Mouse (Mus musculus): ENCODE measurements around the gene Ptpdc1.

Gene Ptpdc1

DNA sequence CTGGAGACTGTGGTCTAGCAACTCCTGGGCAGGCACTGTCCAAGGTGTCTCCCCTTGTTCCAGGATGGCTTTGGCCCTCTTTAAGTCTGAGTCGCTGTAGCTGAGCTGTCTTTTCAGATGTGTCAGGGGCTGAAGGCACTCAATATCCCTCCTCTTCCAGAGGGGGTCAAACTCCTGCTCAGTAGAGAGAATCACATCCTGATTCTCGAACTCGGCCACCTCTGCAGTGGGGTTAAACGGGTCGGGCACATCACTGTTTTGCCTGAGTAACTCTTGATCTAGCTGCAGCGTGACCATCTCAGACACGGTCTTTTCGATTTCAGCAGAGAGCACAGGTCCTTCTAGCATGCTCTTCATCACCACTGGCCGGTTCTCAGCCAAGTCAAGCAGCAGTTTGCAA lies 39.0 kb downstream of the Ptpdc1 start:
- DNase-seq (ENCODE audit: low read depth, low spot score) = peak; percentile 9

DNA sequence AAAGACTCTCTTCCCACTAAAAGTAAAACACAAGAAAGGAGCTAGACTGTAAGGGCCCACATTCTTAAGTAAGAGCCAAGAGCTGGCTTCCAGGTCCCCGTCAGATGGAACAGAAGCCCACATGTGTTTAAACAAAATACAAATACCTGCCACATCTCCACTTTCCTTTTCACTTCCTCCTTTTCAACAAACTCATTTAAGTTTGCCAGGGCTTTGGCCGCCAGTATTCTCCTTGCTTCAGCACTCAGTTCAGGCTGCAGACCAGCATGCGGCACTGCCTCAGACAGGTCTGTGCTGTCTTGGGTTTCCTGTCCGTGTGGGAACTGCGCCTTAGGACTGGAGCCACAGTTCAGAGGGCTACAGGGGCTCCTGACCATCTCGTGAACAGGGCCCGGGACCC lies 39.7 kb downstream of the Ptpdc1 start:
- peak; percentile 21 for DNase-seq (ENCODE audit: low read depth, low spot score)

DNA sequence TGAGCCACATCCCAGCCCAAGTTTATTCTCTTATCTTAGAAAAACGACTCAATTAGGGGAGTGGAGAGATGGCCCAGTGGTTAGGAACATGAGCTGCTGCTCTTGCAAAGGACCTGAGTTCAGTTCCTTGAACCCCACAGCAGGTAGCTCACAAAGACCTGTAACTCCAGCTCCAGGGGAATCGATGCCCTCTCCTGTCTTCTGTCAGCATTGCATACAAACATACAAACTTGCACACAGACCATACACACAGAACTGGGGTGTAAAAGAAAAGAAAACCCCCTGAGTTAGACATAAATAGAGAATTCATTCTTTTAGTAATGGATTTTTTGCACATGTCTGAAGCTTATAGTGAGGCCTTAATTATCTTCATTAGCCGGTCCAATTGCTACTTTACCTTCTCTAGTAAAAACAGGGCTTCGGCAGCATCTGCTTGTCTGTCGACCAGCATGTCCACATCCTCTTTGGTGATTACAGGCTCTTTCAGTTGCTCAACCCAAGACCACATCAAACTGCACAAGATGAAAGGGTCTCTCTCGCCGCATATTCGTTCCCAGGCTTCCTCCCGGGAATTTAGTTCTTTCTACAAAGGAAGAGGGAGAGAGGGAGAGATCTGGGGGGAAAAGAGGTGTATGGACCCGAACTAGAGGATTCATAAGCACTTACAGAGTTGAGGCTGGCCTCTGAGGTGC lies 42.6 kb downstream of the Ptpdc1 start:
- peak; percentile 19 for DNase-seq (ENCODE audit: low read depth, low spot score)

DNA sequence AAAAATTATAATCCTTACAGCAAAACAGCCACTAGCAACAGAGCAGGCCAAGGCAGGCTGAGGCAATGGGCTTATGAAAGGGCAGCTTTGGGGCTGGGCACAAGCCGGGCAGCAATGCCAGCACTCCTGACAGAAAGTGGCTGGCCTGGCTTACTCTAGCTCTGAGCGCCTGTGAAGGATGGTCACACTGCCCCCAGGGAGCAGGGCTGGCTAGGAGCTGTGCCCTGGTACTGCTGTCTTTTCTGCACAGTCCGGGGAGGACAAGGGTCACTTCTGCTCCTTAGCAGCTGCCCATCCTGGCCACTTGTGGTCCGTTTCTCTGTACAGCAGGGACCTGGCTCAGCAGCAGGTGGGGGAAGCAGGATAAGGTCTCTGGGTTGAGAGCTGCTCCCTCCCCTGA lies 46.8 kb downstream of the Ptpdc1 start:
- DNase-seq (ENCODE audit: low read depth, low spot score) = no peak

GRCm38 (mm10) chr13:48577836-48578235 lies 47.6 kb downstream of the Ptpdc1 start:
- no peak for DNase-seq (ENCODE audit: low read depth, low spot score)

DNA sequence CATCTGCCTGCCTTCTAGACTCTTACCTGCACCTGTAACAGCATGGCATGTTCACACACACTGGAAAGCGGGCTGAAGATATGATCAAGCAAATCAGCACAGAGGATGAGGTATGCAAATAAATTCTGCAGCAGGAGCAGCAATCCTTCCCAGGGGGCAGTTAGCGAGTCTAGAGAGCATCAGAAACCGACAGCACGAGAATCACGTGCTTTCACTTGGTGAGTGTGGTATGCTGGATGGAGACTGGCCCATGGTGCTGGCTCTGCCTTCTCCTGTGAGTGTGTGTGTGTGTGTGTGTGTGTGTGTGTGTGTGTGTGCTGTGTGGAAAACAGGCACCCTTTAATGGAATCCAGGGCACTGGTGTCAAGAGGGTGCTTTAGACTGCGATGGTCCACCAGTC lies 48.5 kb downstream of the Ptpdc1 start:
- DNase-seq (ENCODE audit: low read depth, low spot score) = no peak

DNA sequence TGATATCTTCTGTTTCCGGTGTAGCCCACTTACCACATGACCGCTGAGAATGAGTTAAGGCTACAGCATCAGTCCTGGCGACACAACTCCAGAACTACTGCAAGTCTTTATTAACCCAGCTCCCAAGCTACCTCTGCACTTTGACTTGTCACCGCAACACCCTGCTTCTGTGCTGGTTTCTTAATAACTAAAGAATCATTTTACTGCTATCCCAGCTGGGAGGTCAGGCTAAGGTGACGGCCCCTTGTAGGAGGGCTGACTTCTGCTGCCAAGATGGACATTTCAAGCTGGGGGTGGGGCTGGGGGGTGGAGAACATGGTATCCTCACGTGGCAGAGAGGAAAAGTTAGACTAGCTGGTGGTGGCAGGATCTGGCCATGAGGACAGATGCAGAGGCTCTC lies 50.7 kb downstream of the Ptpdc1 start:
- DNase-seq (ENCODE audit: low read depth, low spot score) = no peak

DNA sequence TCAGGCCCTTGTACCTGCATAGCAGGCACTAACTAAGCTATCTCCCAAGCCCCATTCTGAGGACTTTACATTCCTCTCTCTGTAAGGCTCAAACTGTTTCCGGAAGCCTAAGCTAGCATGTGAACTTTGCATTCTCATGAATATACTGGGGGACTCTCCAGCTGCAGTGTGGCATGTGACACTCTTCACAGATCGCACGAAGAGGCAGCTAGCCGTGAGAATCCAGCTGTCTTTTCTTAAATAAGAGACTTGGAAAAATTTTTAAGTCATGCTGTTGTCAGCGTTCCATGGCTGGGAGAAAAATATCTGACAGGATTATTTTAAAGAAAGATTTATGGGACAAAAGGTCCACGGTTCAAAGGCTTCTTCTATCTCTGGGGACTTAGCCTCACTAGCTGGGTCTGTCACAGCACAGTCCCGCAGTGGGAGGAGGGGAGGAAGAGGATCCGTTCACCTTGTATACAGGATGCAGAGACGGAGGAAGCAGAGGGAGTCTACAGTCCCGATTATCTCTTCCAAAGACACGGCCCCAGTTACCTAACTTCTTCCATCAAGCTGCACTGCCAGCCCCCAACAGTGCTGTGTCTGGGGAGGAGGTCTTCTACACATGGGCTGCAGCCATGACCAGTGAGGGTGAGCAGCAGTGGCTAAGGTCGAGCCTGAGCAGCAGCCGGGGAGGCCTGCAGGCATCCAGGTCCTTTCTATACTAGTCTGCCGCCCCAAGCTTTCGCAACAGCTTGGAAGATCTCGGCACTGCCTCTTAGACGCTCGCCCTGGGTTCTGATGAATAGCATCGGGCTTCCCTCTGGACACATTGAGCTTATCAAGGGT lies 51.7 kb downstream of the Ptpdc1 start:
- DNase-seq (ENCODE audit: low read depth, low spot score) = no peak

- DNase-seq (ENCODE audit: low read depth, low spot score) = peak; percentile 37
These were observed 53.3 kb downstream of the Ptpdc1 start for GRCm38 (mm10) chr13:48572127-48572526.

- DNase-seq (ENCODE audit: low read depth, low spot score) = no peak
These were observed 54.2 kb downstream of the Ptpdc1 start for GRCm38 (mm10) chr13:48571298-48571697.

DNA sequence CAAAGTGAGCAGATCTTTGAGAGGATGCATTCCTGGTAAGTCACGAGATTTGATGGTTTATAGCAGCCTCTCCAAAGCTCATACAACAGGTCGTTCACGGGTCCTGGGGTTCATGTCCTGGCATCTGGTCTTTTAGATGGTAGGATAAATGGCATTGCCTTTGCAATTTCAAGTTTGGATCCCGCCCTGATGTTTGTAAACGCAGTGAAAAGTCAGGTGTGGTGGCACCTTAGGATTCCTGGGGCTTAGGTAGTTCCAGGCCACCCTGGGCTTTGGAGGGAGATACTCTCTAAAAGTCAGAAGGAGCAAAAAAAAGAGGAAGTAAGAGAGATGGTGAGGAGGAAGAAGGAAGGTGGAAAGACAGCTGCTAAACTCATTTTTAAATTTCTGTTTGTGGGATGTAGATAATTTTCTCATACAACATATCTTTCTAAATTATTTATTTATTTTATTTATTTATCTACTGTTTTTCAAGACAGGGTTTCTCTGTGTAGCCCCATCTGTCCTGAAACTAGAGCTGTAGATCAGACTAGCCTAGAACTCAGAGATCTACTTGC lies 55.8 kb downstream of the Ptpdc1 start:
- no peak for DNase-seq (ENCODE audit: low read depth, low spot score)

GRCm38 (mm10) chr13:48567646-48568045 lies 57.8 kb downstream of the Ptpdc1 start:
- DNase-seq (ENCODE audit: low read depth, low spot score) = no peak

DNA sequence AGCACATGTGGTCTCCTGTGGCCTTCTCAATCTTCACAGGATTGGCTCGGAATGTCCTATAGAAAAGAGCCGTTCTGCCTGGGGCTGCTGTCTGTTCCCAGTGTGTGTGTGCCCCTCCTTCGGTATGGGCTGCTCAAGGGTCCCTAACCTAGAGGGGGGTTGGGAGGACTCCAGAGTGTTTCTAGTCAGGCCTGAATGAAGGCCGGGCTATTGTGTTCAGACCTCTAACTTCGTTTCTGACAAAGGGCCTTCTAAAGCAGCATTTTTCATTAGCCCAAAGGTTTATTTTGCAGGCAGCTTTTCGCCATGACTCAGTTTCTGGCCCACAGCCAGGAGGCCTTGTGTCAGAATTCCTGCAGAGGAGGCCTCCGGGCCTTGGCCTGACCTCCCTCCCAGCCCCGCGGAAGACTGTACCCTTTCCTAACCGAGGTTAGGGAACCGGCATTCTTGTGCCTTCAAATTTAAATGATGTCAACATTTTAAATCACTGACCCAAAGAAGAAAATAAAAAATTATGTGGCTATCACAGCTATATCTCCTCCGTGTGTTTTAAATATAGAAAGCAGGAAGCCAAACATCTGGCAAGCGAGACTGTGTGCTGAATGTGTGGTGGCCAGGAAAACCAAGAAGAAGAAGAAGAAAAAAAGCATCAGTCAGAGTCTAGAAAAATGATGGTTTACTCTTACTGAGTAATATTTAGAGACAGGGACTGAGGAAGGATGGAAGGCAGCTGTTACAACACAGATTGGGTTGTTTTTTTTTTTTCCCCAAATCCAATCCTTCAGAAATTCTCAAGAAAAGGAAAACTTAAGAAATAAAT lies 59.1 kb downstream of the Ptpdc1 start:
- DNase-seq (ENCODE audit: low read depth, low spot score) = peak; percentile 30

- DNase-seq (ENCODE audit: low read depth, low spot score) = peak; percentile 75
These were observed 60.4 kb downstream of the Ptpdc1 start for GRCm38 (mm10) chr13:48564881-48565600.

DNA sequence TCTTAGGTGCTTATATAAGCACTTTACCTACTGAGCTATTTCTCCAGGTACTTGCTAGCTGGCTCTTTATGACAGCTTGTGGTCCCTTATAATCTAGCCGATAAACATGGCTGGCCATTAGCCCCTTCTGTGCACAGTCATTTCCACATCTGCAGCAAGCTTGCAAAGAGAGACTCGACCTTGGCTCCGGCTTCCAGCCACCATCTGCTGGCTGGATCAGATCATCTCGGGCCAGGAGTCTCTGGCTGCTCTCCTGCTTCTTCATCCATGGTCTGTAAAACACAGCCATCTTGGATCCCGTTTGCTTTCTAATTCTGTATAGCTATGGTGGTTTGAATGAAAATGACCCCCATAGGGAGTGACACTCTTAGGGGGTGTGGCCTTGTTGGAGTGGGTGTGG lies 63.1 kb downstream of the Ptpdc1 start:
- DNase-seq (ENCODE audit: low read depth, low spot score) = no peak

DNA sequence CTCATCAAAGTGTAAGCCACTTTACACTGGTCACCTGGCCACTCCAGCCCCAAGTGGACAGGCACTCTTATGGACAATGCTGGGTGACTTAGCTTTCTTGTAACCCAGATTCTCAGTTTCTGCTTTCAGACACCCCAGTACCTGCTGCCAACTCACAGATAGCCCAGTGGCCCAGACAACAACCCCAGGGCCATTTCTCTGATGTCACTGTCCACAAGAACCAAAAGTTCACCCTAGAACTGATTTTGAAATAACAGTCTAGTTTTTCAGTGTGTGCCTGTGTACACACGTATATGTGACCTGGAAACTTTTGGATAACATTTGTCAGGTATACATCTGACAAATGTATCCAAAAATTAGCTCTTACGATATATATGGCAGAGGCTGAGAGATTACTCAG lies 64.0 kb downstream of the Ptpdc1 start:
- DNase-seq (ENCODE audit: low read depth, low spot score) = no peak

GRCm38 (mm10) chr13:48555976-48556375 lies 69.5 kb downstream of the Ptpdc1 start:
- DNase-seq (ENCODE audit: low read depth, low spot score) = no peak

GRCm38 (mm10) chr13:48554552-48554951 lies 70.9 kb downstream of the Ptpdc1 start:
- no peak for DNase-seq (ENCODE audit: low read depth, low spot score)

DNA sequence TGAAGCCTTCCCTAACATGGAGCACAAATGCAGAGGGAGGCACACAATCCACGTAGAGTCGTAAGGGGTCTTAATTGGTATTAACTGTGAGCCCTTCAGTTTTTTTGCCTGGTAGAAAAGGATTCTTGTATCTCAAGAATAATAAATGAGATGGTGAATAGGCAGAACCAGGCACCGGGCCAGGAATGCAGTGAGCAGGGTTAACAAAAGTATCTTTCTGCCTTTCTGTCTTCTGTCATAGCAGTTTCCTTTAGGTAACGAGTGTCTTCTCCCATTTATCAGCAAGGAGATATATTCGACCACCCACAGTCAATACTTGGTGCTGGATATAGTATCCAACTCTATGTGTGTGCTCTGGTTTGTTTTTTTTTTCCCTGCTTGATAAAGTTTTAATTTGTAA lies 72.0 kb downstream of the Ptpdc1 start:
- DNase-seq (ENCODE audit: low read depth, low spot score) = no peak

DNA sequence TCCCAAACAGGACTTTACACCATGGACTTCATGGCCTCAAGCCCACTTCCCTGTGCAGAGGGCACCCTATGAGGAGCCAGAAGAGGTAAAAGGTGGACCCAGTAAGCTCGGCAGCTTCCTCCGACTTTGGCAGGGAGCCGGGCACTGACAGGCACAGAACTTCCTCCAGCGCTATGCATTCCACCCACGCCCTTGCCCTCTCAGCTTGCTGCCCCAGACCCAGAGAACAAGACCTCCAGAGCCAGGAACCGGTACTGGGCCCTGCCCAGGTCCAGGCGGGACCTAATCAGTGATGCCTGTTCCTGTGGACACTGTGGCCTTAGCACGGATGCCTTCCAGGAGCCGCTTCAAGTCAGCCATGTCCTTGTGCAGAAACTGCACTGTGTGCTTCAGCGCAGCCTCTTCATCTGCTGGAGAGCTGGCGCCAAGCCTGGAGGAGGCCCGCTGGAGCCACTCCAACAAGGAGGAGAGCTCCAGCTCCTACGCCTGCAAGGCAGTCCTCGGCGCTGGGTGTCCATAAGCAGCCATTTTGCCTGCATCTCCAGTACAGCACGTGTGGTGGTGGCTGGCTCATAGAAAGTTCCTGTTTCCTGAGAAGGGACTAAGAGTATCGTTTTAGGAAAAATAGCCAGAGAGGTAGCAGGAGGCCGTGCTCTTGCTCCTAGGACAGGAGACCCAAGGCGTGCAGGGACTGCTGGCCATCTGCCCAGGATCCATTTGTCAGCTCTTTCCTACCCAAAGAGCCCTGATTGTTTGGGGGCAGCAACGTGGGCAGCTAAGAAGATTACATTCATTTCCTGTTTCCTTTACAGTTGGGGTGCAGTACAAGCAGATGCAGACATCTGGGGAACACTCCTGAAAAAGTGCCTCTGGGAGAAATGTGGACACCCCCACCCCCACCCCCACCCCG lies 73.0 kb downstream of the Ptpdc1 start:
- peak; percentile 24 for DNase-seq (ENCODE audit: low read depth, low spot score)
